Mouse (Mus musculus): ENCODE data around the gene Ldhc. TPM values are rescaled to one million over a fixed set of nuclear protein-coding genes. Genes with fewer than 3 reads are reported as not detected.
"Not testable (repeated sequence)": the region's sequence is repeated elsewhere in the genome, so short reads cannot be mapped to it uniquely, and the experiment has no call there.

Gene Ldhc
- polyA plus RNA-seq, 1 experiment, result 0.42 TPM

- Histone ChIP-seq H3K4me1 (ENCODE audit: control insufficient read depth, insufficient read depth, low read length) (peaks cover 44% of the 10 kb centered on the region), H3K27ac (ENCODE audit: insufficient read depth, low read depth, low read length) (peak overlapping the region; percentile 21; the same call in 1 of the 2 replicates), H3K36me3 (ENCODE audit: control insufficient read depth, insufficient read depth, low read length) (no peaks in the 10 kb centered on the region), H3K4me3 (ENCODE audit: insufficient read depth, low read depth, low read length) (no peak overlapping the region), H3K27me3 (replicated peaks; ENCODE audit: control insufficient read depth, insufficient read depth, low read length) (no peaks in the 10 kb centered on the region)
- no peak for TF ChIP-seq POLR2A (IDR thresholded peaks at IDR 0.05; ENCODE audit: low read depth, low read length)
- TF ChIP-seq CTCF (conservative IDR thresholded peaks at IDR 0.05; ENCODE audit: insufficient read depth, insufficient read length, low read depth, low read length), result no peak
- peak; percentile 39 for DNase-seq
- 62% methylated on average over 13 of the region's 13 CpGs for WGBS
Observed at GRCm38 (mm10) chr7:46830799-46831590, 30.0 kb upstream of the Ldhc start.

- Histone ChIP-seq H3K4me1 (ENCODE audit: control insufficient read depth, insufficient read depth, low read length) (peaks cover 44% of the 10 kb centered on the region), H3K27ac (ENCODE audit: insufficient read depth, low read depth, low read length) (no peak overlapping the region), H3K27me3 (replicated peaks; ENCODE audit: control insufficient read depth, insufficient read depth, low read length) (no peaks in the 10 kb centered on the region), H3K36me3 (ENCODE audit: control insufficient read depth, insufficient read depth, low read length) (no peaks in the 10 kb centered on the region), H3K4me3 (ENCODE audit: insufficient read depth, low read depth, low read length) (no peak overlapping the region)
- whole genome bisulfite sequencing, result 85% methylated on average over 8 of the region's 8 CpGs
- DNase-seq, result no peak
- TF ChIP-seq CTCF (conservative IDR thresholded peaks at IDR 0.05; ENCODE audit: insufficient read depth, insufficient read length, low read depth, low read length) (no peak), POLR2A (IDR thresholded peaks at IDR 0.05; ENCODE audit: low read depth, low read length) (no peak)
Observed at GRCm38 (mm10) chr7:46831693-46832092, 29.3 kb upstream of the Ldhc start.

- peaks cover 40% of the 10 kb centered on the region for H3K4me1 ChIP-seq (ENCODE audit: control insufficient read depth, insufficient read depth, low read length)
- WGBS, result 89% methylated on average over 11 of the region's 11 CpGs
- H3K36me3 ChIP-seq (ENCODE audit: control insufficient read depth, insufficient read depth, low read length); H3K4me3 ChIP-seq (ENCODE audit: insufficient read depth, low read depth, low read length); DNase-seq; H3K27ac ChIP-seq (ENCODE audit: insufficient read depth, low read depth, low read length); H3K27me3 ChIP-seq (replicated peaks; ENCODE audit: control insufficient read depth, insufficient read depth, low read length): not testable (repeated sequence)
Observed at GRCm38 (mm10) chr7:46832112-46832810, 28.7 kb upstream of the Ldhc start.

- 35% methylated on average over 6 of the region's 6 CpGs for WGBS
- H3K4me1 ChIP-seq (ENCODE audit: control insufficient read depth, insufficient read depth, low read length), result peaks cover 31% of the 10 kb centered on the region
- H3K27me3 ChIP-seq (replicated peaks; ENCODE audit: control insufficient read depth, insufficient read depth, low read length), result no peaks in the 10 kb centered on the region
- DNase-seq, result peak; percentile 95
- H3K27ac ChIP-seq (ENCODE audit: insufficient read depth, low read depth, low read length), result peak overlapping the region; percentile 24
- TF ChIP-seq CTCF (conservative IDR thresholded peaks at IDR 0.05; ENCODE audit: insufficient read depth, insufficient read length, low read depth, low read length) (no peak), POLR2A (IDR thresholded peaks at IDR 0.05; ENCODE audit: low read depth, low read length) (no peak)
- H3K4me3 ChIP-seq (ENCODE audit: insufficient read depth, low read depth, low read length), result no peak overlapping the region
- H3K36me3 ChIP-seq (ENCODE audit: control insufficient read depth, insufficient read depth, low read length), result no peaks in the 10 kb centered on the region
Observed at GRCm38 (mm10) chr7:46833266-46833665, 27.7 kb upstream of the Ldhc start.

- WGBS, result 76% methylated on average over 7 of the region's 7 CpGs
Observed at GRCm38 (mm10) chr7:46833670-46834255, 27.2 kb upstream of the Ldhc start.

GRCm38 (mm10) chr7:46834994-46835610 is 25.9 kb upstream of the Ldhc start:
- TF ChIP-seq CTCF (conservative IDR thresholded peaks at IDR 0.05; ENCODE audit: insufficient read depth, insufficient read length, low read depth, low read length), result no peak
- no peak for TF ChIP-seq POLR2A (IDR thresholded peaks at IDR 0.05; ENCODE audit: low read depth, low read length)
- Histone ChIP-seq H3K27ac (ENCODE audit: insufficient read depth, low read depth, low read length) (0 out of 2 replicates have a peak overlapping the region, but pooled peaks have one; percentile 24), H3K4me1 (ENCODE audit: control insufficient read depth, insufficient read depth, low read length) (peaks cover 38% of the 10 kb centered on the region), H3K36me3 (ENCODE audit: control insufficient read depth, insufficient read depth, low read length) (no peaks in the 10 kb centered on the region), H3K4me3 (ENCODE audit: insufficient read depth, low read depth, low read length) (no peak overlapping the region), H3K27me3 (replicated peaks; ENCODE audit: control insufficient read depth, insufficient read depth, low read length) (no peaks in the 10 kb centered on the region)
- peak; percentile 44 for DNase-seq
- 49% methylated on average over 14 of the region's 14 CpGs for WGBS

More at GRCm38 (mm10) chr7:46833670-46834255, 27.2 kb upstream of the Ldhc start:
- Histone ChIP-seq H3K27me3 (replicated peaks; ENCODE audit: control insufficient read depth, insufficient read depth, low read length) (no peaks in the 10 kb centered on the region), H3K4me1 (ENCODE audit: control insufficient read depth, insufficient read depth, low read length) (peaks cover 34% of the 10 kb centered on the region), H3K4me3 (ENCODE audit: insufficient read depth, low read depth, low read length) (no peak overlapping the region), H3K36me3 (ENCODE audit: control insufficient read depth, insufficient read depth, low read length) (no peaks in the 10 kb centered on the region), H3K27ac (ENCODE audit: insufficient read depth, low read depth, low read length) (peak overlapping the region; percentile 24)
- TF ChIP-seq POLR2A (IDR thresholded peaks at IDR 0.05; ENCODE audit: low read depth, low read length) (no peak), CTCF (conservative IDR thresholded peaks at IDR 0.05; ENCODE audit: insufficient read depth, insufficient read length, low read depth, low read length) (no peak)
- no peak for DNase-seq
